Mouse (Mus musculus) embryonic facial prominence, embryonic 10.5 days (tissue): ENCODE data around the gene Tmem240. TPM values are rescaled to one million over a fixed set of nuclear protein-coding genes. Genes with fewer than 3 reads are reported as not detected.

Experiments
- microRNA-seq: library from miRNA; unstranded; fragments of <30 nt; microRNA quantifications from one replicate; pipeline ENCODE4, GENCODE M21; 2017
- polyA plus RNA-seq: library from polyadenylated mRNA; unstranded; fragments of >200 nt; fragmentation: Nextera tagmentation; extraction: Ambion mirVana; gene quantifications from 2 replicates; pipeline ENCODE4 v1.2.1, GENCODE M21; 2016

Gene Tmem240
- polyA plus RNA-seq, 1 experiment from 2014 or later: 0.79 TPM

Small RNA genes lying within 50 kb of the gene (microRNA-seq; reads per million reads assigned to microRNA genes)
- gene Gm27743: not detected

Other genes starting within 250 kb of the Tmem240 start
- gene Gnb1, start 243.4 kb upstream of the Tmem240 start, polyA plus RNA-seq: 642 and 655 TPM in 2 replicates
- 108 and 109 TPM in 2 replicates for gene Nadk, start 172.4 kb upstream of the Tmem240 start, polyA plus RNA-seq
- gene Slc35e2, start 133.4 kb upstream of the Tmem240 start, polyA plus RNA-seq: 13.5 and 13.7 TPM in 2 replicates
- gene Cdk11b, start 109.9 kb upstream of the Tmem240 start, polyA plus RNA-seq: 77.7 and 79.9 TPM in 2 replicates
- gene Gm10563, start 89.4 kb upstream of the Tmem240 start, polyA plus RNA-seq: not detected in 2 replicates
- gene Mmp23, start 81.4 kb upstream of the Tmem240 start, polyA plus RNA-seq: 5.8 and 7.4 TPM in 2 replicates
- gene Mib2, start 65.6 kb upstream of the Tmem240 start, polyA plus RNA-seq: 19.3 and 20.0 TPM in 2 replicates
- gene Fndc10, start 40.5 kb upstream of the Tmem240 start, polyA plus RNA-seq: 1.5 and 1.8 TPM in 2 replicates
- 158 and 167 TPM in 2 replicates for gene Ssu72, start 30.0 kb upstream of the Tmem240 start, polyA plus RNA-seq
- gene Atad3a, start 26.3 kb downstream of the Tmem240 start, polyA plus RNA-seq: 132 and 137 TPM in 2 replicates
- 8.6 and 9.3 TPM in 2 replicates for gene Vwa1, start 39.9 kb downstream of the Tmem240 start, polyA plus RNA-seq
- gene Tmem88b, start 51.1 kb downstream of the Tmem240 start, polyA plus RNA-seq: 0.59 and 0.61 TPM in 2 replicates
- 0.20 TPM in 1 of 2 replicates, not detected in the other for gene Ankrd65, start 55.6 kb downstream of the Tmem240 start, polyA plus RNA-seq
- 254 and 259 TPM in 2 replicates for gene Mrpl20, start 68.1 kb downstream of the Tmem240 start, polyA plus RNA-seq
- gene Ccnl2, start 77.7 kb downstream of the Tmem240 start, polyA plus RNA-seq: 179 and 187 TPM in 2 replicates
- 170 and 178 TPM in 2 replicates for gene Aurkaip1, start 96.5 kb downstream of the Tmem240 start, polyA plus RNA-seq
- 43.6 and 43.9 TPM in 2 replicates for gene Mxra8, start 104.9 kb downstream of the Tmem240 start, polyA plus RNA-seq
- gene Dvl1, start 112.6 kb downstream of the Tmem240 start, polyA plus RNA-seq: 4.3 and 5.0 TPM in 2 replicates
- gene Tas1r3, start 128.6 kb downstream of the Tmem240 start, polyA plus RNA-seq: 0.29 and 0.43 TPM in 2 replicates
- 18.6 and 19.4 TPM in 2 replicates for gene Cptp, start 134.6 kb downstream of the Tmem240 start, polyA plus RNA-seq
- 97.9 and 109 TPM in 2 replicates for gene Ints11, start 134.7 kb downstream of the Tmem240 start, polyA plus RNA-seq
- 50.1 and 52.7 TPM in 2 replicates for gene Pusl1, start 157.0 kb downstream of the Tmem240 start, polyA plus RNA-seq
- 24.1 and 28.0 TPM in 2 replicates for gene Acap3, start 157.0 kb downstream of the Tmem240 start, polyA plus RNA-seq
- 146 and 151 TPM in 2 replicates for gene Ube2j2, start 209.0 kb downstream of the Tmem240 start, polyA plus RNA-seq
- 22.7 and 23.6 TPM in 2 replicates for gene C1qtnf12, start 227.5 kb downstream of the Tmem240 start, polyA plus RNA-seq